Mouse (Mus musculus) limb, embryonic 14.5 days (tissue): ENCODE results near the gene Shmt2. TPM values are rescaled to one million over a fixed set of nuclear protein-coding genes. Genes with fewer than 3 reads are reported as not detected.

ENCODE experiments used
- ATAC-seq: fragments of 200-750 bp; cut with Nextera tagmentation; 2 replicates; pipeline ENCODE4 v1.8.0; 2017; ENCODE audit warnings: low read depth, moderate number of reproducible peaks, moderate TSS enrichment; ENCODE audit not compliant: low FRiP score
- DNase-seq: peaks from one replicate; pipeline ENCODE4 v3.0.0-alpha.2; 2015; ENCODE audit warnings: low spot score
- H3K27ac ChIP-seq: fragments of 300-500 bp; sonication (generic); replicated peaks from 2 replicates; pipeline ENCODE4 v1.5.1; 2014; ENCODE audit warnings: low read depth, mild to moderate bottlenecking, low read length, moderate library complexity, mixed read lengths
- H3K27me3 ChIP-seq: fragments of 300-500 bp; sonication (generic); 2 replicates; pipeline ENCODE4 v1.6.1; 2014; ENCODE audit warnings: low read length, mixed read lengths; ENCODE audit not compliant: control insufficient read depth, insufficient read depth
- H3K36me3 ChIP-seq: fragments of 300-500 bp; sonication (generic); 2 replicates; pipeline ENCODE4 v1.6.1; 2014; ENCODE audit warnings: mild to moderate bottlenecking, low read length, moderate library complexity, mixed read lengths; ENCODE audit not compliant: control insufficient read depth, insufficient read depth
- H3K4me1 ChIP-seq: fragments of 300-500 bp; sonication (generic); 2 replicates; pipeline ENCODE4 v1.6.1; 2014; ENCODE audit warnings: antibody characterized with exemption, low read length, mixed read lengths; ENCODE audit not compliant: control insufficient read depth, insufficient read depth
- H3K4me2 ChIP-seq: fragments of 300-500 bp; sonication (generic); replicated peaks from 2 replicates; pipeline ENCODE4 v1.6.1; 2014; ENCODE audit warnings: low read depth, mild to moderate bottlenecking, low read length, moderate library complexity; ENCODE audit not compliant: severe bottlenecking
- H3K4me3 ChIP-seq: fragments of 300-500 bp; sonication (generic); replicated peaks from 2 replicates; pipeline ENCODE4 v1.5.1; 2014; ENCODE audit warnings: low read length
- H3K9ac ChIP-seq: fragments of 300-500 bp; sonication (generic); 2 replicates; pipeline ENCODE4 v1.6.1; 2014; ENCODE audit warnings: mild to moderate bottlenecking, low read depth, low read length, moderate library complexity; ENCODE audit not compliant: severe bottlenecking
- H3K9me3 ChIP-seq: fragments of 300-500 bp; sonication (generic); 2 replicates; pipeline ENCODE4 v1.6.1; 2016; ENCODE audit warnings: low read length; ENCODE audit not compliant: control insufficient read depth
- POLR2A ChIP-seq: fragments of 200-500 bp; IDR thresholded peaks from 2 replicates; pipeline ENCODE4 v1.8.0; 2012; ENCODE audit warnings: inconsistent platforms, mild to moderate bottlenecking, moderate library complexity, borderline replicate concordance; ENCODE audit not compliant: insufficient read depth, insufficient read length; ENCODE audit errors: extremely low read depth
- WGBS: fragments of 180-500 bp; shearing (Covaris S2); extraction: QIAGEN DNeasy Blood & Tissue Kit; methylation state at CpG from one replicate; pipeline ENCODE4 v1.1.7; 2014; 5-methylcytosine and 5-hydroxymethylcytosine counted together
- polyA plus RNA-seq, 2 experiments: library from polyadenylated mRNA; depleted of rRNA in 1 of 2; stranded (reverse) in 1 of 2; unstranded in 1 of 2; fragments of >200 nt; fragmentation: Nextera tagmentation in 1 of 2; extraction: Ambion mirVana in 1 of 2; gene quantifications; 2 replicates each; pipeline versions ENCODE4 v1.2.1 to v1.2.3; 2012 to 2014

Gene Shmt2
- polyA plus RNA-seq, 2 experiments, result 89.4 to 146 TPM

GRCm38 (mm10) chr10:127492118-127492517, 30.1 kb downstream of the Shmt2 start:
- Histone ChIP-seq H3K4me1 (no peaks in the 10 kb centered on the region), H3K27ac (no peak overlapping the region), H3K4me2 (no peak overlapping the region), H3K36me3 (peaks cover 91% of the 10 kb centered on the region), H3K9ac (no peak overlapping the region), H3K27me3 (no peaks in the 10 kb centered on the region), H3K9me3 (no peaks in the 10 kb centered on the region), H3K4me3 (no peak overlapping the region)
- no peak for TF ChIP-seq POLR2A
- 85% methylated on average over 3 of the region's 3 CpGs for WGBS
- DNase-seq, result no peak
- no peak for ATAC-seq

- no peak overlapping the region for H3K4me2 ChIP-seq
- H3K9ac ChIP-seq, result no peak overlapping the region
- no peaks in the 10 kb centered on the region for H3K9me3 ChIP-seq
- DNase-seq (no peak), ATAC-seq (no peak)
- 84% methylated on average over 8 of the region's 8 CpGs for WGBS
- no peak overlapping the region for H3K4me3 ChIP-seq
- no peak for TF ChIP-seq POLR2A
- H3K27ac ChIP-seq, result no peak overlapping the region
- H3K36me3 ChIP-seq, result peaks cover 86% of the 10 kb centered on the region
- no peaks in the 10 kb centered on the region for H3K4me1 ChIP-seq
- H3K27me3 ChIP-seq, result no peaks in the 10 kb centered on the region
Measured at GRCm38 (mm10) chr10:127491128-127491512, 31.1 kb downstream of the Shmt2 start.

- WGBS, result 72% methylated on average over 18 of the region's 18 CpGs
- TF ChIP-seq POLR2A, result no peak
- Histone ChIP-seq H3K9ac (no peak overlapping the region), H3K4me1 (no peaks in the 10 kb centered on the region), H3K36me3 (peaks cover 84% of the 10 kb centered on the region), H3K27ac (no peak overlapping the region), H3K9me3 (no peaks in the 10 kb centered on the region), H3K4me3 (no peak overlapping the region), H3K4me2 (no peak overlapping the region), H3K27me3 (no peaks in the 10 kb centered on the region)
- ATAC-seq (no peak), DNase-seq (no peak)
Measured at GRCm38 (mm10) chr10:127490160-127491127, 31.8 kb downstream of the Shmt2 start.

- H3K4me1 ChIP-seq, result no peaks in the 10 kb centered on the region
- no peak overlapping the region for H3K4me3 ChIP-seq
- H3K9me3 ChIP-seq, result no peaks in the 10 kb centered on the region
- TF ChIP-seq POLR2A, result no peak
- no peak overlapping the region for H3K4me2 ChIP-seq
- H3K27ac ChIP-seq, result no peak overlapping the region
- H3K9ac ChIP-seq, result no peak overlapping the region
- H3K27me3 ChIP-seq, result no peaks in the 10 kb centered on the region
- WGBS, result 85% methylated on average over 7 of the region's 7 CpGs
- H3K36me3 ChIP-seq, result peaks cover 84% of the 10 kb centered on the region
- ATAC-seq (no peak), DNase-seq (no peak)
Measured at GRCm38 (mm10) chr10:127488856-127489255, 33.4 kb downstream of the Shmt2 start.

- no peaks in the 10 kb centered on the region for H3K9me3 ChIP-seq
- ATAC-seq (no peak), DNase-seq (no peak)
- H3K4me3 ChIP-seq, result no peak overlapping the region
- no peak overlapping the region for H3K27ac ChIP-seq
- H3K36me3 ChIP-seq, result peaks cover 87% of the 10 kb centered on the region
- 84% methylated on average over 10 of the region's 10 CpGs for WGBS
- TF ChIP-seq POLR2A, result no peak
- H3K4me2 ChIP-seq, result no peak overlapping the region
- H3K4me1 ChIP-seq, result no peaks in the 10 kb centered on the region
- H3K9ac ChIP-seq, result no peak overlapping the region
- H3K27me3 ChIP-seq, result no peaks in the 10 kb centered on the region
Measured at GRCm38 (mm10) chr10:127485235-127485634, 37.0 kb downstream of the Shmt2 start.
